Comparison of ENCODE assay signal across 8 mouse cellular contexts in the genomic region with DNA sequence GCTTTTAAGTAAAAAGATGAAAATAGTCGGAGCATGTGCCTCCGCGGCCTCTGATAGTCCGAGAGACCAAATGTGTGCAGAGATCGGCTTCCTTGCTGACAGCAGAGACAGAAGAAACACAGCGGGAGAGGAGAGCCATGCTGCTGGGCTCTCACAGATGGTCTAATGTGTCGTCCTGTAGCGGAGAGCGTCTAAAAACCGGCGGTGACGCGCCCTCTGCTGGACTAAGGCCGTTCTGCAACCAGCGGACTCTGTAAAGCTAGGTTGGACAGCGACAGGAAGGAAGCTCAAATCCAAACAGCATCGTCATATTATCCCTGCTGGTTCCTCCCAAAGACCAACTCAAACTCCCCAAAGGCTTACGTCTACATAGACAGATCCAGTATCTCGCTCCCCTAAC. TPM values are rescaled to one million over a fixed set of nuclear protein-coding genes. Genes with fewer than 3 reads are reported as not detected.
DNase-seq lines count a peak whose midpoint lies in the region; ATAC-seq lines count a peak whose summit lies in the region.

No protein-coding gene starts in this region.

- peak overlapping the region; percentile 34 for H3K4me3 ChIP-seq in intestine, embryonic 16.5 days (ENCODE audit: low read length)
- peak overlapping the region; percentile 47 for H3K4me3 ChIP-seq in midbrain, embryonic 10.5 days

- peak; percentile 69 for ATAC-seq in intestine, embryonic 16.5 days

- H3K9me3 ChIP-seq in intestine, embryonic 16.5 days (ENCODE audit: control insufficient read depth, low read length) = no peaks in the 10 kb centered on the region
- no peaks in the 10 kb centered on the region for H3K9me3 ChIP-seq in midbrain, embryonic 10.5 days (replicated peaks)

- WGBS in intestine, embryonic 16.5 days = under 1% methylated on average over 19 of the region's 19 CpGs
- under 1% methylated on average over 19 of the region's 19 CpGs for WGBS in midbrain, embryonic 10.5 days

- H3K27ac ChIP-seq in intestine, embryonic 16.5 days (ENCODE audit: low read length) = no peak overlapping the region
- H3K27ac ChIP-seq in midbrain, embryonic 10.5 days (replicated peaks) = peak overlapping the region; percentile 28; the same call in 1 of the 2 replicates

- peak overlapping the region; percentile 55 for H3K4me2 ChIP-seq in intestine, embryonic 16.5 days (ENCODE audit: low read depth, low read length)

- peak; percentile 91 to 92 for DNase-seq in adrenal gland, adult 18-20 months (ENCODE audit: low spot score in 2 of 2)
- peak; percentile 88 for DNase-seq in embryo, embryonic 11.5 days (ENCODE audit: low read depth, low spot score)
- peak; percentile 84 to 89 for DNase-seq in gastrocnemius, postnatal 4 days (ENCODE audit: low spot score in 2 of 2)
- peak; percentile 89 to 91 for DNase-seq in left cerebral cortex, postnatal 36 days (ENCODE audit: low spot score in 2 of 2)
- DNase-seq in midbrain, embryonic 10.5 days (ENCODE audit: low spot score) = peak; percentile 92
- peak; percentile 99 for DNase-seq in right cerebral cortex, postnatal 4 days
- DNase-seq in yolk sac, embryonic 10.5 days (ENCODE audit: low spot score) = peak; percentile 77

- H3K9ac ChIP-seq in intestine, embryonic 16.5 days (ENCODE audit: low read depth, low read length) = no peak overlapping the region

- H3K4me1 ChIP-seq in intestine, embryonic 16.5 days (ENCODE audit: control insufficient read depth, insufficient read depth, low read length) = peaks cover 8% of the 10 kb centered on the region; the same call in 1 of the 2 replicates
- peaks cover 38% of the 10 kb centered on the region for H3K4me1 ChIP-seq in midbrain, embryonic 10.5 days

- intact Hi-C loops in left cerebral cortex, postnatal 36 days (cut with DNase I) = loop anchor here (1.0 to 10.0 kb wide), 5 partner anchors 71 to 189 kb away; no protein-coding TSS in a partner anchor

- H3K36me3 ChIP-seq in intestine, embryonic 16.5 days (ENCODE audit: control insufficient read depth, insufficient read depth, low read length) = no peaks in the 10 kb centered on the region
- H3K36me3 ChIP-seq in midbrain, embryonic 10.5 days = no peaks in the 10 kb centered on the region

- H3K27me3 ChIP-seq in intestine, embryonic 16.5 days (replicated peaks; ENCODE audit: control insufficient read depth, insufficient read depth, low read length) = 0 out of 2 replicates have a peak, but pooled peaks cover 3% of the 10 kb centered on the region
- peaks cover 28% of the 10 kb centered on the region for H3K27me3 ChIP-seq in midbrain, embryonic 10.5 days (ENCODE audit: low read depth, poor library complexity, severe bottlenecking)

RNA-seq across cellular contexts. Expression of gene Abr, which starts 23.8 kb away (rescaled TPM):
- total RNA-seq in adrenal gland, adult 18-20 months (2021) = 10 to 100 TPM; 55.4 to 56.2 TPM
- total RNA-seq in gastrocnemius, postnatal 4 days (2021) = 10 to 100 TPM; 32.4 to 37.8 TPM
- 29.5 and 35.1 TPM in 2 replicates for polyA plus RNA-seq in intestine, embryonic 16.5 days (2015; fragmentation: Nextera tagmentation; extraction: Ambion mirVana)
- total RNA-seq in left cerebral cortex, postnatal 36 days (2021) = 100 to 1,000 TPM; 439 to 452 TPM
- polyA plus RNA-seq in midbrain, embryonic 10.5 days (2016; fragmentation: Nextera tagmentation; extraction: Ambion mirVana) = 26.9 and 37.6 TPM in 2 replicates

RNA-seq across cellular contexts. Expression of gene Bhlha9, which starts 26.3 kb away (rescaled TPM):
- not detected for total RNA-seq in adrenal gland, adult 18-20 months (2021)
- total RNA-seq in gastrocnemius, postnatal 4 days (2021) = not detected
- 0.18 TPM in 1 of 2 replicates, not detected in the other for polyA plus RNA-seq in intestine, embryonic 16.5 days (2015; fragmentation: Nextera tagmentation; extraction: Ambion mirVana)
- total RNA-seq in left cerebral cortex, postnatal 36 days (2021) = 1 to 10 TPM; 2.1 to 4.0 TPM
- 0.12 TPM in 1 of 2 replicates, not detected in the other for polyA plus RNA-seq in midbrain, embryonic 10.5 days (2016; fragmentation: Nextera tagmentation; extraction: Ambion mirVana)

RNA-seq across cellular contexts. Expression of gene Trarg1, which starts 33.7 kb away (rescaled TPM):
- 100 to 1,000 TPM in 1 of 2 experiments, 10 to 100 TPM in 1; 20.9 to 145 TPM for total RNA-seq in adrenal gland, adult 18-20 months (2021)
- total RNA-seq in gastrocnemius, postnatal 4 days (2021) = 1 to 10 TPM; 3.3 to 8.7 TPM
- 0.66 and 0.94 TPM in 2 replicates for polyA plus RNA-seq in intestine, embryonic 16.5 days (2015; fragmentation: Nextera tagmentation; extraction: Ambion mirVana)
- total RNA-seq in left cerebral cortex, postnatal 36 days (2021) = under 1 TPM; 0.49 to 0.50 TPM
- polyA plus RNA-seq in midbrain, embryonic 10.5 days (2016; fragmentation: Nextera tagmentation; extraction: Ambion mirVana) = 0.05 TPM in 1 of 2 replicates, not detected in the other

Comparison
In these comparisons a context has a peak if more than half of its experiments do, and no peak if none do; other contexts are left out.
1. RNA of gene Abr, which starts 23.8 kb away (total RNA-seq): 439 to 452 TPM in left cerebral cortex, postnatal 36 days; 55.4 to 56.2 TPM in adrenal gland, adult 18-20 months and 32.4 to 37.8 TPM in gastrocnemius, postnatal 4 days; every median in the first group is over 4 times any median in the second.
2. Peak in every context shown above with its lines, with median percentiles within 50 percentile points of each other: DNase-seq.